Mouse (Mus musculus) brain, adult 2 months (tissue): ENCODE measurements around the gene Cbarp.
"Not testable (repeated sequence)": the region's sequence is repeated elsewhere in the genome, so short reads cannot be mapped to it uniquely, and the experiment has no call there.

ENCODE experiments used
- DNase-seq: peaks from one replicate; pipeline ENCODE4 v3.0.0; 2011; ENCODE audit warnings: low read depth, low spot score

The Cbarp gene

GRCm38 (mm10) chr10:80170052-80170451 is 29.4 kb upstream of the Cbarp start:
- DNase-seq = peak; percentile 4

- DNase-seq = peak; percentile 29
These were observed 29.0 kb upstream of the Cbarp start for GRCm38 (mm10) chr10:80169651-80170050.

- no peak for DNase-seq
These were observed 28.4 kb upstream of the Cbarp start for GRCm38 (mm10) chr10:80169070-80169469.

GRCm38 (mm10) chr10:80168038-80168661 is 27.5 kb upstream of the Cbarp start:
- peak; percentile 95 for DNase-seq

- no peak for DNase-seq
These were observed 26.9 kb upstream of the Cbarp start for GRCm38 (mm10) chr10:80167460-80168037.

- not testable (repeated sequence) for DNase-seq
These were observed 25.5 kb upstream of the Cbarp start for GRCm38 (mm10) chr10:80166136-80166535.

GRCm38 (mm10) chr10:80165392-80166128 is 24.9 kb upstream of the Cbarp start, which contains the start of gene Cirbp:
Gene Cirbp (plus strand): TSS chr10:80165985.
- peak; percentile 70 for DNase-seq

- no peak for DNase-seq
These were observed 24.3 kb upstream of the Cbarp start for GRCm38 (mm10) chr10:80164998-80165344.

- DNase-seq = peak; percentile 20
These were observed 23.7 kb upstream of the Cbarp start for GRCm38 (mm10) chr10:80164161-80164997.

- DNase-seq = peak; percentile 72
These were observed 23.1 kb upstream of the Cbarp start for GRCm38 (mm10) chr10:80163721-80164120.

GRCm38 (mm10) chr10:80162716-80163299 is 22.2 kb upstream of the Cbarp start:
- DNase-seq = no peak

- DNase-seq = no peak
These were observed 21.6 kb upstream of the Cbarp start for GRCm38 (mm10) chr10:80162243-80162608.

- DNase-seq = no peak
These were observed 21.0 kb upstream of the Cbarp start for GRCm38 (mm10) chr10:80161522-80162242.

GRCm38 (mm10) chr10:80160455-80161371 is 20.1 kb upstream of the Cbarp start:
- no peak for DNase-seq

GRCm38 (mm10) chr10:80159561-80160454 is 19.2 kb upstream of the Cbarp start:
- DNase-seq = peak; percentile 99

GRCm38 (mm10) chr10:80159021-80159560 is 18.5 kb upstream of the Cbarp start:
- no peak for DNase-seq

- no peak for DNase-seq
These were observed 17.8 kb upstream of the Cbarp start for GRCm38 (mm10) chr10:80158307-80158986.
